In genomic region chr19:32978037-32978745, GRCm38 (mm10) we compare ENCODE assay signal across 25 mouse cellular contexts.
DNase-seq lines count a peak whose midpoint lies in the region; ATAC-seq and TF ChIP-seq lines count a peak whose summit lies in the region.
"Had no signal": no experiment of that assay in that cellular context is flagged by ENCODE, and none has a peak within 500 bp of the region (broad histone marks: within the 10 kb centered on the region; RNA-seq: fewer than 3 reads in every experiment).

No protein-coding gene starts in this region.

- no peak for TF ChIP-seq RAD21 in MEL (IDR thresholded peaks at IDR 0.05; ENCODE audit: low read depth, low read length)

- intact Hi-C loops in left cerebral cortex, postnatal 10 days (cut with DNase I) = no loop called here

- no peak for TF ChIP-seq POLR2A in kidney, adult 2 months (IDR thresholded peaks at IDR 0.05; ENCODE audit: low read depth, low read length)
- no peak for TF ChIP-seq POLR2A in MEL (IDR thresholded peaks at IDR 0.05; ENCODE audit: control insufficient read depth in 1 of 2, insufficient read depth in 1 of 2, low read depth in 1 of 2, low read length in 2 of 2, poor library complexity in 1 of 2)
- TF ChIP-seq POLR2A in embryonic fibroblast, embryonic 13.5 days (IDR thresholded peaks at IDR 0.05; ENCODE audit: low read depth, low read length) = no peak

- ATAC-seq in kidney, embryonic 16.5 days (ENCODE audit: low FRiP score, low TSS enrichment) = no peak
- ATAC-seq in megakaryocyte progenitor cell, adult 5-6 weeks (replicated peaks; ENCODE audit: poor library complexity) = peak; percentile 80
- no peak for ATAC-seq in monocyte, adult 5-6 weeks (replicated peaks; ENCODE audit: insufficient number of reproducible peaks, low FRiP score, low TSS enrichment, poor library complexity, severe bottlenecking)
- ATAC-seq: forebrain, postnatal 0 days; intestine, embryonic 15.5 days had no signal

- H3K27me3 ChIP-seq in kidney, adult 2 months (replicated peaks; ENCODE audit: control insufficient read depth, insufficient read depth, low read length) = no peaks in the 10 kb centered on the region
- no peaks in the 10 kb centered on the region for H3K27me3 ChIP-seq in kidney, embryonic 16.5 days (ENCODE audit: insufficient read depth, low read length)
- no peaks in the 10 kb centered on the region for H3K27me3 ChIP-seq in MEL (ENCODE audit: control insufficient read depth in 1 of 2, insufficient read depth in 2 of 2, low read length in 2 of 2)
- H3K27me3 ChIP-seq: CH12.LX; embryonic facial prominence, embryonic 13.5 days; heart, embryonic 15.5 days; hindbrain, embryonic 15.5 days; intestine, embryonic 15.5 days; limb, embryonic 12.5 days; lung, embryonic 15.5 days had no signal

- TF ChIP-seq EP300 in MEL (IDR thresholded peaks at IDR 0.05; ENCODE audit: low read depth in 1 of 2, low read length in 2 of 2) = peak; percentile 87 to 90

- H3K4me2 ChIP-seq in kidney, embryonic 16.5 days (replicated peaks; ENCODE audit: low read depth, low read length) = no peak overlapping the region
- H3K4me2 ChIP-seq: embryonic facial prominence, embryonic 13.5 days; heart, embryonic 15.5 days; hindbrain, embryonic 15.5 days; intestine, embryonic 15.5 days; limb, embryonic 12.5 days; lung, embryonic 15.5 days; midbrain, embryonic 11.5 days had no signal

- no peak for TF ChIP-seq CTCF in kidney, adult 2 months (conservative IDR thresholded peaks at IDR 0.05; ENCODE audit: insufficient read depth, insufficient read length, low read depth, low read length)
- no peak for TF ChIP-seq CTCF in MEL (IDR thresholded peaks at IDR 0.05 in 2 of 3, conservative IDR thresholded peaks at IDR 0.05 in 1 of 3; ENCODE audit: control insufficient read depth in 1 of 3, insufficient read depth in 1 of 3, low read depth in 2 of 3, low read length in 3 of 3, poor library complexity in 1 of 3, severe bottlenecking in 1 of 3)
- TF ChIP-seq CTCF in embryonic fibroblast, embryonic 13.5 days (IDR thresholded peaks at IDR 0.05; ENCODE audit: borderline replicate concordance, insufficient read depth, low read length) = no peak

- 66% methylated on average over 7 of the region's 7 CpGs for WGBS in kidney, adult 2 months
- WGBS in kidney, embryonic 16.5 days = 70% methylated on average over 7 of the region's 7 CpGs

- H3K9me3 ChIP-seq in kidney, embryonic 16.5 days (ENCODE audit: low read length) = no peaks in the 10 kb centered on the region
- H3K9me3 ChIP-seq in MEL (replicated peaks; ENCODE audit: insufficient read depth, low read length) = no peaks in the 10 kb centered on the region
- H3K9me3 ChIP-seq: embryonic facial prominence, embryonic 13.5 days; G1E; heart, embryonic 15.5 days; hindbrain, embryonic 15.5 days; intestine, embryonic 15.5 days; limb, embryonic 12.5 days; lung, embryonic 15.5 days had no signal

- H3K4me1 ChIP-seq in kidney, adult 2 months (ENCODE audit: control insufficient read depth, insufficient read depth, low read length) = no peaks in the 10 kb centered on the region
- peaks cover 5% of the 10 kb centered on the region; the same call in 1 of the 2 replicates for H3K4me1 ChIP-seq in kidney, embryonic 16.5 days (ENCODE audit: insufficient read depth, low read length)
- H3K4me1 ChIP-seq in MEL (ENCODE audit: control insufficient read depth in 1 of 2, insufficient read depth in 2 of 2, low read length in 2 of 2) = peaks cover 25 to 32% of the 10 kb centered on the region in 2 experiments
- 0 out of 2 replicates have a peak, but pooled peaks cover 2% of the 10 kb centered on the region for H3K4me1 ChIP-seq in embryonic fibroblast, embryonic 13.5 days (ENCODE audit: control insufficient read depth, insufficient read depth, low read length)
- H3K4me1 ChIP-seq: heart, embryonic 15.5 days; hindbrain, embryonic 15.5 days; intestine, embryonic 15.5 days; limb, embryonic 12.5 days; lung, embryonic 15.5 days had no signal

- no peak overlapping the region for H3K9ac ChIP-seq in kidney, embryonic 16.5 days (replicated peaks; ENCODE audit: low read length)
- H3K9ac ChIP-seq in MEL (ENCODE audit: control insufficient read depth, low read depth, low read length, poor library complexity, severe bottlenecking) = no peak overlapping the region
- H3K9ac ChIP-seq: embryonic facial prominence, embryonic 13.5 days; forebrain, postnatal 0 days; heart, embryonic 15.5 days; hindbrain, embryonic 15.5 days; intestine, embryonic 15.5 days; limb, embryonic 12.5 days; liver, embryonic 14.5 days; lung, embryonic 15.5 days had no signal

- peak; percentile 40 for DNase-seq in kidney, adult 2 months
- DNase-seq in MEL (ENCODE audit: low read depth, low spot score) = peak; percentile 88
- no peak for DNase-seq in left cerebral cortex, postnatal 10 days (ENCODE audit: extremely low spot score in 1 of 2, low spot score in 2 of 2)
- DNase-seq: adrenal gland, postnatal 14 days; B cell, adult 2 months; cerebellum, adult 9-11 months; forebrain, postnatal 0 days; gastrocnemius, postnatal 25 days; kidney, adult 9 months had no signal

- H3K79me2 ChIP-seq in MEL (ENCODE audit: control insufficient read depth, insufficient read depth, low read length, poor library complexity) = no peaks in the 10 kb centered on the region

- H3K36me3 ChIP-seq in kidney, adult 2 months (ENCODE audit: control insufficient read depth, insufficient read depth, low read length) = no peaks in the 10 kb centered on the region
- no peaks in the 10 kb centered on the region for H3K36me3 ChIP-seq in kidney, embryonic 16.5 days (ENCODE audit: insufficient read depth, low read length)
- H3K36me3 ChIP-seq in MEL (ENCODE audit: control insufficient read depth in 1 of 2, insufficient read depth in 2 of 2, low read length in 2 of 2) = peaks cover 0 to 36% of the 10 kb centered on the region in 2 experiments; a peak in 2 of 4 replicates
- H3K36me3 ChIP-seq: embryonic facial prominence, embryonic 13.5 days; G1E; heart, embryonic 15.5 days; hindbrain, embryonic 15.5 days; intestine, embryonic 15.5 days; limb, embryonic 12.5 days; lung, embryonic 15.5 days had no signal

- no peak overlapping the region for H3K4me3 ChIP-seq in kidney, adult 2 months (ENCODE audit: insufficient read depth, low read depth, low read length)
- H3K4me3 ChIP-seq in kidney, embryonic 16.5 days (ENCODE audit: low read length) = no peak overlapping the region
- no peak overlapping the region for H3K4me3 ChIP-seq in MEL (ENCODE audit: control insufficient read depth in 1 of 2, insufficient read depth in 1 of 2, low read depth in 2 of 2, low read length in 2 of 2)
- H3K4me3 ChIP-seq in embryonic fibroblast, embryonic 13.5 days (ENCODE audit: insufficient read depth, low read length) = no peak overlapping the region
- H3K4me3 ChIP-seq: embryonic facial prominence, embryonic 13.5 days; heart, embryonic 15.5 days; hindbrain, embryonic 15.5 days; intestine, embryonic 15.5 days; layer of hippocampus, adult 2 months; limb, embryonic 12.5 days; lung, embryonic 15.5 days had no signal

- no peak overlapping the region for H3K27ac ChIP-seq in kidney, adult 2 months (ENCODE audit: insufficient read depth, low read depth, low read length)
- no peak overlapping the region for H3K27ac ChIP-seq in kidney, embryonic 16.5 days (ENCODE audit: low read length)
- peak overlapping the region; percentile 55 for H3K27ac ChIP-seq in MEL (ENCODE audit: control insufficient read depth, low read depth, low read length)
- H3K27ac ChIP-seq in embryonic fibroblast, embryonic 13.5 days (ENCODE audit: insufficient read depth, low read length) = peak overlapping the region; percentile 80
- H3K27ac ChIP-seq: embryonic facial prominence, embryonic 13.5 days; heart, embryonic 15.5 days; hindbrain, embryonic 15.5 days; intestine, embryonic 15.5 days; layer of hippocampus, adult 2 months; limb, embryonic 12.5 days; liver, embryonic 14.5 days; lung, embryonic 15.5 days; macrophage had no signal

TF ChIP-seq in MEL, 35 proteins besides CTCF, POLR2A, EP300 and RAD21:
- TF ChIP-seq HCFC1 (IDR thresholded peaks at IDR 0.05; ENCODE audit: low read depth, low read length) (peak; percentile 36; the same call in 1 of the 2 replicates), MXI1 (IDR thresholded peaks at IDR 0.05; ENCODE audit: low read depth, low read length) (peak; percentile 68; the same call in 1 of the 2 replicates), E2F4 (IDR thresholded peaks at IDR 0.05; ENCODE audit: borderline replicate concordance, low read depth, low read length) (no peak), MAFK (IDR thresholded peaks at IDR 0.05; ENCODE audit: borderline replicate concordance, low read depth, low read length) (peak; percentile 70; the same call in 1 of the 2 replicates), TAL1 (IDR thresholded peaks at IDR 0.05; ENCODE audit: low read length) (peak; percentile 66), GATA1 (IDR thresholded peaks at IDR 0.05; ENCODE audit: low read depth, low read length) (peak; percentile 81), ELF1 (IDR thresholded peaks at IDR 0.05; ENCODE audit: low read depth, low read length) (0 out of 2 replicates have a peak, but pooled peaks have one; percentile 5), NELFE (IDR thresholded peaks at IDR 0.05; ENCODE audit: low read depth, low read length) (no peak), BHLHE40 (IDR thresholded peaks at IDR 0.05; ENCODE audit: borderline replicate concordance, low read depth, low read length) (peak; percentile 56; the same call in 1 of the 2 replicates), MEF2A (IDR thresholded peaks at IDR 0.05; ENCODE audit: extremely low read depth, insufficient replicate concordance, low read depth, low read length, poor library complexity, severe bottlenecking) (0 out of 2 replicates have a peak, but pooled peaks have one; percentile 37), ZNF384 (IDR thresholded peaks at IDR 0.05; ENCODE audit: low read depth, low read length) (0 out of 2 replicates have a peak, but pooled peaks have one; percentile 24), RCOR1 (IDR thresholded peaks at IDR 0.05; ENCODE audit: low read depth, low read length) (peak; percentile 73), MAX (IDR thresholded peaks at IDR 0.05; ENCODE audit: low read length) (peak; percentile 77), KAT2A (conservative IDR thresholded peaks at IDR 0.05; ENCODE audit: low read depth, low read length) (no peak), TCF12 (IDR thresholded peaks at IDR 0.05; ENCODE audit: low read depth, low read length) (peak; percentile 90), CHD1 (IDR thresholded peaks at IDR 0.05; ENCODE audit: low read depth, low read length) (no peak), ZC3H11A (IDR thresholded peaks at IDR 0.05; ENCODE audit: low read depth, low read length) (peak; percentile 24; the same call in 1 of the 2 replicates), SIN3A (IDR thresholded peaks at IDR 0.05; ENCODE audit: low read length) (peak; percentile 72), MYC (IDR thresholded peaks at IDR 0.05; ENCODE audit: low read depth, low read length) (peak; percentile 70), ETS1 (IDR thresholded peaks at IDR 0.05; ENCODE audit: low read depth, low read length) (peak; percentile 99), POLR2AphosphoS5 (IDR thresholded peaks at IDR 0.05; ENCODE audit: borderline replicate concordance, low read depth, low read length) (no peak)
TF ChIP-seq in MEL: peak in this region for 16.

Comparison
In these comparisons a context has a peak if more than half of its experiments do, and no peak if none do; other contexts are left out.
1. DNase-seq: peak in kidney, adult 2 months (single experiment) and MEL (single experiment); none in left cerebral cortex, postnatal 10 days (0 of 2).
2. H3K27ac ChIP-seq: peak in MEL (single experiment) and embryonic fibroblast, embryonic 13.5 days (single experiment); none in kidney, adult 2 months (single experiment) and kidney, embryonic 16.5 days (single experiment).